Mouse (Mus musculus) right cerebral cortex, postnatal 10 days (tissue): ENCODE results near the gene Pptc7.
A peak's percentile ranks its signal among the peaks of the same experiment; 100 is the strongest.

ENCODE experiments used
- DNase-seq, 2 experiments: peaks; one replicate each; pipeline ENCODE4 v3.0.0; 2021; ENCODE audit warnings: low spot score in 2 of 2

Gene Pptc7

GRCm38 (mm10) chr5:122284183-122285028, at the start of gene Pptc7:
TSS of gene Pptc7 (plus strand) at chr5:122284365.
- peak; percentile 95 to 96 for DNase-seq

- DNase-seq, result no peak
These were observed 48.8 kb upstream of the Pptc7 start for GRCm38 (mm10) chr5:122235196-122235836.

- DNase-seq, result no peak
These were observed 47.0 kb upstream of the Pptc7 start for GRCm38 (mm10) chr5:122237200-122237599.

GRCm38 (mm10) chr5:122239618-122240017, 44.5 kb upstream of the Pptc7 start:
- no peak for DNase-seq

GRCm38 (mm10) chr5:122240521-122240920, 43.6 kb upstream of the Pptc7 start:
- DNase-seq, result no peak

- no peak for DNase-seq
These were observed 43.2 kb upstream of the Pptc7 start for GRCm38 (mm10) chr5:122240989-122241388.

GRCm38 (mm10) chr5:122242521-122243123, 41.5 kb upstream of the Pptc7 start:
- no peak for DNase-seq

GRCm38 (mm10) chr5:122243781-122244523, 40.2 kb upstream of the Pptc7 start:
- DNase-seq, result peak; percentile 59 to 73

- DNase-seq, result peak in 1 of 2 experiments; percentile 59
These were observed 39.0 kb upstream of the Pptc7 start for GRCm38 (mm10) chr5:122245186-122245585.

GRCm38 (mm10) chr5:122246547-122247167, 37.5 kb upstream of the Pptc7 start:
- DNase-seq, result no peak

- DNase-seq, result peak; percentile 62 to 66
These were observed 36.6 kb upstream of the Pptc7 start for GRCm38 (mm10) chr5:122247529-122247928.

GRCm38 (mm10) chr5:122247934-122248333, 36.2 kb upstream of the Pptc7 start:
- no peak for DNase-seq

GRCm38 (mm10) chr5:122249281-122249680, 34.9 kb upstream of the Pptc7 start:
- no peak for DNase-seq

- DNase-seq, result peak; percentile 56 to 68
These were observed 32.1 kb upstream of the Pptc7 start for GRCm38 (mm10) chr5:122251895-122252606.

- no peak for DNase-seq
These were observed 26.0 kb upstream of the Pptc7 start for GRCm38 (mm10) chr5:122258027-122258741.

GRCm38 (mm10) chr5:122262104-122262503, 22.1 kb upstream of the Pptc7 start:
- DNase-seq, result no peak

GRCm38 (mm10) chr5:122263933-122264905, 19.9 kb upstream of the Pptc7 start, which contains the start of gene Tctn1:
TSS of gene Tctn1 (minus strand) at chr5:122264460.
- DNase-seq, result peak; percentile 94 to 95

- no peak for DNase-seq
These were observed 19.0 kb upstream of the Pptc7 start for GRCm38 (mm10) chr5:122265187-122265586.

- no peak for DNase-seq
These were observed 18.2 kb upstream of the Pptc7 start for GRCm38 (mm10) chr5:122265942-122266341.
